Mouse (Mus musculus): ENCODE measurements around the gene Stxbp1.

DNA sequence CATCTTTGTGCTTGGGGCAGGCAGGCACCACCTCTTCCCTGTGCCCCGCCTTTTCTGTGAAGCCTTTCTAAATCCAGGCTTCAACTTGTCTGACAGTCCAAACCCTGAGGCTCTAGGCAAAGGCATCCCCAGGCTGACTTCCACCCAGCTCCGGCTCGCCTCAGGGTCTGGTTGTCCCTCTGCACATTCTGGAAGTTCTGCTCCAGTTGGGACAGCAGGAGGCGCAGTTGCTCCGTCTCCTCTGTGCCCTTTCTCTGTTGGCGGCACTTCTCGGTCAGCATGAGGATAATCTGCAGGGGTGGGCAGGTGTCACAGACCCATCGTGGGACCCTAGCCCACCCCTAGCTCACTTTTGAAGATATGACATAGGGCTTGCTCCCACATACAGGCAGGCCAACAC, 67.9 kb downstream of the Stxbp1 start:
- TF ChIP-seq CTCF (IDR thresholded peaks at IDR 0.05; ENCODE audit: low read depth) (peak; percentile 95), EP300 (IDR thresholded peaks at IDR 0.05; ENCODE audit: low read depth) (no peak)

Measured in heart, postnatal 0 days (tissue).